Comparison of ENCODE assay signal across 9 mouse cellular contexts in genomic region chr11:68724117-68724516, GRCm38 (mm10). TPM values are rescaled to one million over a fixed set of nuclear protein-coding genes. Genes with fewer than 3 reads are reported as not detected.
DNase-seq lines count a peak whose midpoint lies in the region; ATAC-seq and TF ChIP-seq lines count a peak whose summit lies in the region.
"Had no signal": no experiment of that assay in that cellular context is flagged by ENCODE, and none has a peak within 500 bp of the region (broad histone marks: within the 10 kb centered on the region; RNA-seq: fewer than 3 reads in every experiment).

No protein-coding gene starts in this region.

- peaks cover 35% of the 10 kb centered on the region for H3K79me2 ChIP-seq in C2C12 (ENCODE audit: control insufficient read depth, insufficient read depth)

- H3K9ac ChIP-seq in kidney, postnatal 0 days (ENCODE audit: low read depth, low read length): no peak overlapping the region
- no peak overlapping the region for H3K9ac ChIP-seq in kidney, embryonic 14.5 days (ENCODE audit: low read depth, low read length)
- no peak overlapping the region for H3K9ac ChIP-seq in lung, postnatal 0 days (replicated peaks; ENCODE audit: low read depth)
- H3K9ac ChIP-seq in forebrain, embryonic 14.5 days (ENCODE audit: low read length): no peak overlapping the region
- H3K9ac ChIP-seq: embryonic facial prominence, embryonic 13.5 days had no signal

- H3K27ac ChIP-seq in kidney, postnatal 0 days: no peak overlapping the region
- no peak overlapping the region for H3K27ac ChIP-seq in kidney, embryonic 14.5 days (ENCODE audit: low read depth, low read length)
- no peak overlapping the region for H3K27ac ChIP-seq in lung, postnatal 0 days (ENCODE audit: low read length)
- H3K27ac ChIP-seq in forebrain, embryonic 14.5 days (ENCODE audit: low read depth, low read length): no peak overlapping the region
- H3K27ac ChIP-seq: embryonic facial prominence, embryonic 13.5 days had no signal

- H3K4me1 ChIP-seq in kidney, postnatal 0 days (replicated peaks; ENCODE audit: insufficient read depth, low read length): no peaks in the 10 kb centered on the region
- no peaks in the 10 kb centered on the region for H3K4me1 ChIP-seq in kidney, embryonic 14.5 days (ENCODE audit: control insufficient read depth, insufficient read depth, low read length)
- no peaks in the 10 kb centered on the region for H3K4me1 ChIP-seq in G1E (ENCODE audit: insufficient read depth, low read depth, low read length)
- H3K4me1 ChIP-seq in lung, postnatal 0 days (ENCODE audit: insufficient read depth, low read depth, low read length): no peaks in the 10 kb centered on the region
- H3K4me1 ChIP-seq in forebrain, embryonic 14.5 days (ENCODE audit: control insufficient read depth, insufficient read depth, low read length): 0 out of 2 replicates have a peak, but pooled peaks cover 1% of the 10 kb centered on the region

- H3ac ChIP-seq in C2C12 (ENCODE audit: control insufficient read depth, insufficient read length, low read depth): no peak overlapping the region

- DNase-seq in kidney, postnatal 0 days (ENCODE audit: low spot score): no peak
- DNase-seq in G1E (ENCODE audit: low spot score): no peak
- DNase-seq in lung, postnatal 0 days (ENCODE audit: low spot score): no peak
- DNase-seq in forebrain, embryonic 14.5 days (ENCODE audit: low spot score): no peak
- no peak for DNase-seq in layer of hippocampus, adult 18-20 months (ENCODE audit: low spot score in 2 of 2)
- no peak for DNase-seq in yolk sac, embryonic 10.5 days (ENCODE audit: low spot score)

- H3K79me3 ChIP-seq in C2C12 (ENCODE audit: low read depth): peaks cover 2% of the 10 kb centered on the region

- no peak for ATAC-seq in kidney, postnatal 0 days (replicated peaks; ENCODE audit: low FRiP score, low read depth)
- ATAC-seq in kidney, embryonic 14.5 days (ENCODE audit: low FRiP score, low TSS enrichment): no peak
- ATAC-seq in G1E (ENCODE audit: extremely low read depth, insufficient number of reproducible peaks, low FRiP score, poor library complexity, severe bottlenecking): no peak
- ATAC-seq in lung, postnatal 0 days: no peak
- ATAC-seq in forebrain, embryonic 14.5 days: no peak

- H3K9me3 ChIP-seq in kidney, postnatal 0 days (replicated peaks; ENCODE audit: low read length): no peaks in the 10 kb centered on the region
- peaks cover 4% of the 10 kb centered on the region; the same call in 1 of the 2 replicates for H3K9me3 ChIP-seq in kidney, embryonic 14.5 days (ENCODE audit: control insufficient read depth, low read length)
- no peaks in the 10 kb centered on the region for H3K9me3 ChIP-seq in G1E (replicated peaks)
- H3K9me3 ChIP-seq in lung, postnatal 0 days (ENCODE audit: low read length): no peaks in the 10 kb centered on the region
- H3K9me3 ChIP-seq in forebrain, embryonic 14.5 days (replicated peaks; ENCODE audit: control insufficient read depth, low read length): no peaks in the 10 kb centered on the region
- H3K9me3 ChIP-seq: embryonic facial prominence, embryonic 13.5 days had no signal

- H3K4me3 ChIP-seq in kidney, postnatal 0 days (replicated peaks; ENCODE audit: low read depth, low read length): no peak overlapping the region
- no peak overlapping the region for H3K4me3 ChIP-seq in kidney, embryonic 14.5 days (ENCODE audit: low read length)
- H3K4me3 ChIP-seq in C2C12 (ENCODE audit: insufficient read depth, poor library complexity, severe bottlenecking) (no peak overlapping the region), G1E (ENCODE audit: low read depth, low read length) (no peak overlapping the region)
- no peak overlapping the region for H3K4me3 ChIP-seq in lung, postnatal 0 days (ENCODE audit: low read depth, low read length)
- H3K4me3 ChIP-seq in forebrain, embryonic 14.5 days (ENCODE audit: low read depth, low read length): no peak overlapping the region
- H3K4me3 ChIP-seq: embryonic facial prominence, embryonic 13.5 days had no signal

- TF ChIP-seq CTCF in kidney, postnatal 0 days (IDR thresholded peaks at IDR 0.05; ENCODE audit: low read depth): peak; percentile 74
- TF ChIP-seq CTCF in C2C12 (IDR thresholded peaks at IDR 0.05; ENCODE audit: control insufficient read depth, insufficient read depth, insufficient read length) (peak; percentile 21), G1E (IDR thresholded peaks at IDR 0.05; ENCODE audit: low read depth, low read length) (0 out of 2 replicates have a peak, but pooled peaks have one; percentile 7)
- TF ChIP-seq CTCF in lung, postnatal 0 days (IDR thresholded peaks at IDR 0.05): peak; percentile 76

- no peak overlapping the region for H3K4me2 ChIP-seq in kidney, postnatal 0 days (ENCODE audit: low read length)
- no peak overlapping the region for H3K4me2 ChIP-seq in kidney, embryonic 14.5 days (replicated peaks; ENCODE audit: low read depth, low read length)
- no peak overlapping the region for H3K4me2 ChIP-seq in lung, postnatal 0 days (replicated peaks; ENCODE audit: low read depth, low read length)
- H3K4me2 ChIP-seq in forebrain, embryonic 14.5 days (ENCODE audit: low read length): no peak overlapping the region
- H3K4me2 ChIP-seq: embryonic facial prominence, embryonic 13.5 days had no signal

- TF ChIP-seq EP300 in lung, postnatal 0 days (IDR thresholded peaks at IDR 0.05): no peak

- peaks cover 28% of the 10 kb centered on the region for H3K36me3 ChIP-seq in kidney, postnatal 0 days (ENCODE audit: insufficient read depth, low read length)
- peaks cover 56% of the 10 kb centered on the region for H3K36me3 ChIP-seq in kidney, embryonic 14.5 days (ENCODE audit: control insufficient read depth, insufficient read depth, low read length)
- H3K36me3 ChIP-seq in C2C12 (ENCODE audit: control insufficient read depth, insufficient read depth) (peaks cover 38% of the 10 kb centered on the region), G1E (replicated peaks) (no peaks in the 10 kb centered on the region)
- H3K36me3 ChIP-seq in lung, postnatal 0 days (ENCODE audit: insufficient read depth, low read length): no peaks in the 10 kb centered on the region
- H3K36me3 ChIP-seq in forebrain, embryonic 14.5 days (ENCODE audit: control insufficient read depth, insufficient read depth, low read length): peaks cover 50% of the 10 kb centered on the region

- H3K27me3 ChIP-seq in kidney, postnatal 0 days (ENCODE audit: insufficient read depth, low read length): no peaks in the 10 kb centered on the region
- H3K27me3 ChIP-seq in kidney, embryonic 14.5 days (ENCODE audit: control insufficient read depth, insufficient read depth, low read length): no peaks in the 10 kb centered on the region
- H3K27me3 ChIP-seq in C2C12 (ENCODE audit: control insufficient read depth, insufficient read depth, insufficient read length) (no peaks in the 10 kb centered on the region), G1E (ENCODE audit: insufficient read depth, low read length) (no peaks in the 10 kb centered on the region)
- no peaks in the 10 kb centered on the region for H3K27me3 ChIP-seq in lung, postnatal 0 days (replicated peaks; ENCODE audit: insufficient read depth, low read length)
- H3K27me3 ChIP-seq in forebrain, embryonic 14.5 days (replicated peaks; ENCODE audit: control insufficient read depth, insufficient read depth, low read length): no peaks in the 10 kb centered on the region
- H3K27me3 ChIP-seq: embryonic facial prominence, embryonic 13.5 days had no signal

TF ChIP-seq in C2C12, 6 proteins besides CTCF, POLR2A, EP300 and RAD21:
- TF ChIP-seq MYOG (IDR thresholded peaks at IDR 0.05; ENCODE audit: control insufficient read depth, extremely low read depth, insufficient read length) (no peak), MAX (IDR thresholded peaks at IDR 0.05) (no peak), FOSL1 (IDR thresholded peaks at IDR 0.05; ENCODE audit: insufficient read depth, low read length, poor library complexity, severe bottlenecking) (no peak), CEBPB (IDR thresholded peaks at IDR 0.05; ENCODE audit: low read depth) (no peak), MYOD1 (IDR thresholded peaks at IDR 0.05; ENCODE audit: control insufficient read depth, insufficient read length, low read depth) (no peak), USF1 (IDR thresholded peaks at IDR 0.05; ENCODE audit: low read depth) (no peak)

RNA-seq across cellular contexts. Expression of gene Myh10, which starts 32.8 kb away (rescaled TPM):
- 83.8 and 93.9 TPM in 2 replicates for polyA plus RNA-seq in kidney, postnatal 0 days (2015; fragmentation: Nextera tagmentation; extraction: Ambion mirVana)
- 115 and 145 TPM in 2 replicates for polyA plus RNA-seq in kidney, embryonic 14.5 days (2014; fragmentation: Nextera tagmentation; extraction: Ambion mirVana)
- polyA plus RNA-seq in C2C12 (2012; fragmentation: generic; extraction: Trizol): 40.0 TPM
- 4.9 TPM in 1 of 2 replicates, not detected in the other for total RNA-seq in G1E (2014; fragmentation: Nextera tagmentation)
- 0.49 TPM in 1 of 2 replicates, not detected in the other for total RNA-seq in G1E (2017)
- 0.03 TPM in 1 of 2 replicates, not detected in the other for polyA plus RNA-seq in G1E (2012)
- polyA plus RNA-seq in lung, postnatal 0 days (2015; fragmentation: Nextera tagmentation; extraction: Ambion mirVana): 51.8 and 60.5 TPM in 2 replicates
- 88.8 and 105 TPM in 2 replicates for polyA plus RNA-seq in forebrain, embryonic 14.5 days (2014; fragmentation: Nextera tagmentation; extraction: Ambion mirVana)
- total RNA-seq in layer of hippocampus, adult 18-20 months (2021): 100 to 1,000 TPM; 140 to 146 TPM

Comparison
In these comparisons a context has a peak if more than half of its experiments do, and no peak if none do; other contexts are left out.
1. CTCF ChIP-seq: peak in every context shown above with its lines; median percentile 76 in lung, postnatal 0 days; 74 in kidney, postnatal 0 days; 21 in C2C12; 7 in G1E.
2. RNA of gene Myh10, which starts 32.8 kb away (polyA plus RNA-seq): 115 to 145 TPM in kidney, embryonic 14.5 days, 88.8 to 105 TPM in forebrain, embryonic 14.5 days, 83.8 to 93.9 TPM in kidney, postnatal 0 days, 51.8 to 60.5 TPM in lung, postnatal 0 days and 40.0 TPM in C2C12 (single experiment); 0.03 TPM in G1E; every median in the first group is over 10 times any median in the second.